Mouse (Mus musculus) ES-E14 (cell line): ENCODE data around the gene Tnfrsf21. TPM values are rescaled to one million over a fixed set of nuclear protein-coding genes. Genes with fewer than 3 reads are reported as not detected.

ENCODE experiments used
- DNase-seq: peaks from one replicate; pipeline ENCODE4 v3.0.0-alpha.2; 2013; ENCODE audit warnings: low read depth, low spot score
- H3K27ac ChIP-seq: 2 replicates; pipeline ENCODE4 v1.5.1; 2012; ENCODE audit warnings: low read depth, mild to moderate bottlenecking, low read length, moderate library complexity, mixed read lengths; ENCODE audit not compliant: poor library complexity, insufficient read depth, severe bottlenecking
- H3K36me3 ChIP-seq: 2 replicates; pipeline ENCODE4 v1.6.1; 2012; ENCODE audit warnings: mild to moderate bottlenecking, low read length, moderate library complexity, mixed read lengths; ENCODE audit not compliant: control insufficient read depth, poor library complexity, insufficient read depth, severe bottlenecking
- H3K4me1 ChIP-seq, 2 experiments: fragments of 150-350 bp in 1 of 2; sonication (generic) in 1 of 2; 2 replicates each; pipeline ENCODE4 v1.6.1; 2012; ENCODE audit warnings: low read length in 2 of 2, mild to moderate bottlenecking in 1 of 2, mixed read lengths in 1 of 2; ENCODE audit not compliant: control insufficient read depth in 2 of 2, insufficient read depth in 2 of 2, poor library complexity in 1 of 2
- H3K4me3 ChIP-seq, 2 experiments: fragments of 150-350 bp in 1 of 2; sonication (generic) in 1 of 2; 2 replicates each; pipeline ENCODE4 v1.5.1; 2012; ENCODE audit warnings: low read length in 2 of 2, low read depth in 1 of 2, mild to moderate bottlenecking in 1 of 2, mixed read lengths in 1 of 2; ENCODE audit not compliant: insufficient read depth in 1 of 2, poor library complexity in 1 of 2, severe bottlenecking in 1 of 2
- H3K9ac ChIP-seq: 2 replicates; pipeline ENCODE4 v1.6.1; 2012; ENCODE audit warnings: low read depth, mild to moderate bottlenecking, low read length, mixed read lengths; ENCODE audit not compliant: poor library complexity, insufficient read depth, severe bottlenecking
- H3K9me3 ChIP-seq: fragments of 150-350 bp; sonication (generic); 2 replicates; pipeline ENCODE4 v1.6.1; 2012; ENCODE audit warnings: low read depth, mild to moderate bottlenecking, low read length; ENCODE audit not compliant: control insufficient read depth, insufficient read depth
- CHD2 ChIP-seq: IDR thresholded peaks from 2 replicates; pipeline ENCODE4 v1.6.1; 2014; ENCODE audit warnings: mild to moderate bottlenecking, low read depth, low read length, inconsistent platforms
- HCFC1 ChIP-seq: IDR thresholded peaks from 2 replicates; pipeline ENCODE4 v1.6.1; 2012; ENCODE audit warnings: low read length, inconsistent platforms, borderline replicate concordance; ENCODE audit not compliant: insufficient read depth
- MAFK ChIP-seq: IDR thresholded peaks from 2 replicates; pipeline ENCODE4 v1.6.1; 2014; ENCODE audit warnings: mild to moderate bottlenecking, low read depth, low read length, inconsistent platforms; ENCODE audit not compliant: insufficient read depth
- ZC3H11A ChIP-seq: IDR thresholded peaks from 2 replicates; pipeline ENCODE4 v1.6.1; 2012; ENCODE audit warnings: low read depth, mild to moderate bottlenecking, inconsistent platforms, low read length, borderline replicate concordance
- ZNF384 ChIP-seq: IDR thresholded peaks from 2 replicates; pipeline ENCODE4 v1.6.1; 2012; ENCODE audit warnings: low read depth, low read length, inconsistent platforms
- in situ Hi-C, 2 experiments: fragments of 600-800 bp; cut with MboI; formaldehyde crosslinking; loops; one replicate each; pipeline ENCODE4 v1.15.1; 2025; ENCODE audit warnings: low sequenced_read_pairs in 2 of 2, inconsistent platforms in 1 of 2; ENCODE audit not compliant: unreplicated experiment in 2 of 2
- total RNA-seq: library from RNA; depleted of rRNA; stranded (reverse); fragments of 300-350 nt; gene quantifications from 2 replicates; pipeline ENCODE4 v1.2.3, GENCODE M21; 2012

Tnfrsf21 gene
- total RNA-seq, 1 experiment, result 19.8 TPM

DNA sequence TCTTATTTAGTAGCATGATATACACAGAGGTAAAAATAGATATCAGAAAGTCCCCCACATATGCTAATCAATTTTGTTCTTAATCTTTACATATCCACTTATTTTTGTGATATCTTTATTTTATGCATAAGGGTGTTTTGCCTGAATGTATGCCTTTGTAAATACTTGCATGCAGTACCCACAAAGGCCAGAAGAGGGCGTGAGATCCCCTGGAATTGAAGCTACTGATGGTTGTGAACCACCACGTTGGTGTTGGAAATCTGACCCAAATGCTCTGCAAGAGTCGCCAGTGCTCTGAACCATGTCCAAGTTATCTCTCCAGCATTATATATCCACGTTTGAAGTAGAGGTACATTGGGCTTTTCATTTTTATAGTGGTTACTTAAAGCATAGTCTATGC lies 28.7 kb upstream of the Tnfrsf21 start:
- no peak overlapping the region for H3K27ac ChIP-seq
- H3K4me3 ChIP-seq, result no peak overlapping the region
- peaks cover 3 to 9% of the 10 kb centered on the region in 2 experiments; a peak in 1 of 4 replicates for H3K4me1 ChIP-seq
- no peak overlapping the region for H3K9ac ChIP-seq
- TF ChIP-seq HCFC1 (no peak), MAFK (no peak), ZNF384 (no peak), ZC3H11A (no peak), CHD2 (no peak)
- no peaks in the 10 kb centered on the region for H3K36me3 ChIP-seq
- H3K9me3 ChIP-seq, result no peaks in the 10 kb centered on the region
- in situ Hi-C loops, result no loop called here
- peak; percentile 63 for DNase-seq

DNA sequence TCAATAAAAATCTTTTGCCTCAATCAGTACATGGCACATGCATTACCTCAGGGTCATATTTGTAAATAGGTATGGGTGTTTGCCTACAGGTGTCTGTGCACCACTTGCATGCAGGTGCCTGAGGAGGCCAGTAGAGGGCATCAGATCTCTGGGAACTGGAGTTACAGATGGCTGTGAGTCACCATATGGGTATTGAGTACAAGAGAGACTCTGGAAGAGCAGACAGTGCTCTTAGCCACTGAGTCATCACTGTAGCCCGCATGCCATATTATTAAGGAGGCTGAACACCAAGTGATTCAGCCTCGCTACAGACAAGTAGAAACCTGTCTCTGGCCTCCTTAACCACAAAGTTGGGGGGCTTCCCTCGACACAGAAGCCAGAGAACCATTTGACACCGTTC lies 26.4 kb upstream of the Tnfrsf21 start:
- Histone ChIP-seq H3K4me1 (peaks cover 0 to 5% of the 10 kb centered on the region in 2 experiments; a peak in 1 of 4 replicates), H3K9ac (no peak overlapping the region), H3K27ac (no peak overlapping the region), H3K9me3 (no peaks in the 10 kb centered on the region), H3K4me3 (no peak overlapping the region), H3K36me3 (no peaks in the 10 kb centered on the region)
- TF ChIP-seq CHD2 (no peak), MAFK (no peak), HCFC1 (no peak), ZNF384 (no peak), ZC3H11A (0 out of 2 replicates have a peak, but pooled peaks have one; percentile 55)
- peak; percentile 47 for DNase-seq
- in situ Hi-C loops, result loop anchor here in 1 of 2 experiments (10.0 kb wide), 1 partner anchor 465 kb away; no protein-coding TSS in a partner anchor

DNA sequence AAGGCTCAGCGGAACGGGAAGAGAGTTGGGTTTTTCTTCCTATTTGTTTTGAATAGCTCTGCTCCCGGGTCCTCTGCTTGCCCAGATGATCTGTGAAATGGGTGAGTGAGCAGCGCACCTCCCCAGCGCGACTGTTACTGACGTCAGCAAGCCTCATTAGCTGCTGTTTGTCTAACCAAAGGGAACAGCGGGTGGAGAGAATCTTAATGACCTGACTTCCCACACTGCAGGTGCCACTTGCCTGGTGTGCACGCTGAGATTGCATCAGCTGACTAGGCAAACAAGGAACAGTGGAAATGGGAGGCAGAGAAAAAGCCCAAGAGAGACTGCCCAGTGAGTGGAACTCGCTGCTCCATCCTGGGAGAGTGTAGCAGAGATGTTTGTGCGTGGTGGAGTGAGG lies 25.2 kb upstream of the Tnfrsf21 start:
- Histone ChIP-seq H3K36me3 (no peaks in the 10 kb centered on the region), H3K4me1 (peaks cover 0 to 5% of the 10 kb centered on the region in 2 experiments; a peak in 1 of 4 replicates), H3K9me3 (no peaks in the 10 kb centered on the region), H3K9ac (peak overlapping the region; percentile 13; the same call in 1 of the 2 replicates), H3K27ac (no peak overlapping the region), H3K4me3 (peak overlapping the region; percentile 10 to 18; a peak in 1 of 4 replicates)
- DNase-seq, result no peak
- TF ChIP-seq ZC3H11A, result no peak
- TF ChIP-seq CHD2, result no peak
- no peak for TF ChIP-seq ZNF384
- TF ChIP-seq HCFC1, result no peak
- no peak for TF ChIP-seq MAFK
- in situ Hi-C loops, result loop anchor here in 1 of 2 experiments (10.0 kb wide), 1 partner anchor 464 kb away; no protein-coding TSS in a partner anchor

DNA sequence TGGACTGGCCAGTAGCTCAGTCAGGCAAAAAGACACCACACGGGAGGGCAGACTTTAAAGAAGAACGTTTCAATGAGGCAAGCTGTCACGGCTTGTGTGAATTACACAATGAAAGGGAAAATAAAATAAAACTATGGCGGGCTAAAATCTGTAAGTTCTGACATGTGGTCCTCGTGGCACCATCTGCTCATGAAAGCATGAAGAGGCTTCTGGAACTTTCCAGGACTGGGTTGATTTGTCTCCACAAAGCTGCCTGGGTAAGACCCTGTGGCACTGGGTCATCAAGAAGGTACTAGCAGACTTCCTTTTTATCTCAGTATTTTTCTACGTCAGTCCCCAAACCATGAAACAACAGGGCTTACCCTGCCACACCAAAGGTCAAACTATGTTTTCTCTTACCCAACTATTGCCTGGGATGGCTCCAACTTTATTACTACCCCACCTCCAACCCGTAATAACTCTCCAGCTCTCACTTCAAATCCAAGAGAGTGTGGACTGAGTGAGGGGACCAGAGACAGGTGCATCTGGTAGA lies 16.8 kb upstream of the Tnfrsf21 start:
- Histone ChIP-seq H3K4me3 (no peak overlapping the region), H3K27ac (no peak overlapping the region), H3K9ac (no peak overlapping the region), H3K9me3 (no peaks in the 10 kb centered on the region), H3K4me1 (no peaks in the 10 kb centered on the region), H3K36me3 (no peaks in the 10 kb centered on the region)
- DNase-seq, result no peak
- TF ChIP-seq ZNF384 (no peak), MAFK (no peak), CHD2 (no peak), ZC3H11A (no peak), HCFC1 (no peak)
- in situ Hi-C loops, result loop anchor here in 1 of 2 experiments (10.0 kb wide), 1 partner anchor 455 kb away; no protein-coding TSS in a partner anchor
